Mouse (Mus musculus) adrenal gland, postnatal 4 days (tissue): Measurements from ENCODE around the gene Hoxa7. TPM values are rescaled to one million over a fixed set of nuclear protein-coding genes. Genes with fewer than 3 reads are reported as not detected.

ENCODE experiments used
- DNase-seq, 2 experiments: peaks; one replicate each; pipeline ENCODE4 v3.0.0; 2021 to 2022; ENCODE audit warnings: low spot score in 2 of 2, mixed read lengths in 2 of 2
- total RNA-seq, 2 experiments: library from RNA; stranded (reverse); gene quantifications; 2 replicates each; pipeline ENCODE4 v1.2.3; 2021

Hoxa7 gene
- total RNA-seq, 2 experiments from 2014 or later, result 25.1 to 28.1 TPM

DNA sequence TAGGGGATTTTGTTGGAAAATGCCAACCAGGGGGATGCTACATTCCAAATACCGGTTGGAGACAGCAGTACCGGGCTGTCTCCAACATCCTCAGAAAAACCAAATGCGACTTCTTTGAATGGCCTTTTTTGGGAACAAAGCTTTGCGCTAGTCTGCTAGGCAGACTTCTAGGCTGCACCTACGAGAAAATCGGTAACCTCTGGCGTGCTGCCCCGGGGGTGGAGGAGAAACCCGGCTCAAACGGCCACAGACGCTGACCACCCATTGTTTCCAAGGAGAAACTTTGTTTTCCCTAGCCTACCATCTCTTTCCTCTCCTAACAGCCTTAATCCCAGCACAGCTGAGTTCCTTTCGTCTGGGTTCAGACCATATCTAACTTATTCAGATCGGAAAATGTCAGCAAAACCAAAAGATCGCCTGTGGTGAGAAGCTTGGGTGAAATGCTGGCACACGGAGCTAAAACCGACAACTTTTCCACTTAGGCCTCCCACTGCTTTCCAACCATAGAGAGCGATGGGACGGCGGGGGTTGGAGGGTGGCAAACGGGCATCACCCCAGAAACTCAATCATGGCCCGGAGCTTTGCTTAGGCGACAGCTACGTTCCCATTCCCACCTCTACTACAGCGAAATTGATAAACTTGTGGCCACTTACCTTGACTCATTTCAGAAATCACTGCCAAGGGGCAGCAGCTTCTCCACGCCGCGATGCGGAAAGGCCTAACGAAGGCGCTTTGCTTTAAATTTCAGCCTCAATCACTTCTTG is 18.2 kb upstream of the Hoxa7 start:
- DNase-seq, result no peak

- no peak for DNase-seq
Observed at GRCm38 (mm10) chr6:52238976-52239375, 17.3 kb upstream of the Hoxa7 start.

DNA sequence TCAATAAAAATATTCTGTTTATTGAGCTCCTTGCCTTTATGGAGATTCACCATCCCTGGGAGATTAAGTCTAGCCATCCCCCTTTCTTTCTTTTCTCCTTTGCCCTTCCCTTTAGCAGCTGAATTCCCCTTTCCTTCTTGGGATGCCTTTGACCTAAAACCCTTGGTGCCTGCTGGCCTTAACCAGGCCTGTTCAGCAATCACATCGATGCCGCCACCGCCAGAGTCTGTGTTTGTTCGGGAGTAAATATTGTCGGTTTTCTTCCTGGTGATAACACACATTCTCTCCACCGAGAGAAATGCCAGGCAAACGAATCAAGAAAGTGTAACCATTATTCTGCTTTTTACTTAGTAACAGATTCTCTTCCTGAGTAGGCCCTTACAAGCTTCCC is 16.5 kb upstream of the Hoxa7 start:
- no peak for DNase-seq

- DNase-seq, result no peak
Observed at GRCm38 (mm10) chr6:52237346-52238154, 15.9 kb upstream of the Hoxa7 start.

- DNase-seq, result no peak
Observed at GRCm38 (mm10) chr6:52236806-52237205, 15.2 kb upstream of the Hoxa7 start.

DNA sequence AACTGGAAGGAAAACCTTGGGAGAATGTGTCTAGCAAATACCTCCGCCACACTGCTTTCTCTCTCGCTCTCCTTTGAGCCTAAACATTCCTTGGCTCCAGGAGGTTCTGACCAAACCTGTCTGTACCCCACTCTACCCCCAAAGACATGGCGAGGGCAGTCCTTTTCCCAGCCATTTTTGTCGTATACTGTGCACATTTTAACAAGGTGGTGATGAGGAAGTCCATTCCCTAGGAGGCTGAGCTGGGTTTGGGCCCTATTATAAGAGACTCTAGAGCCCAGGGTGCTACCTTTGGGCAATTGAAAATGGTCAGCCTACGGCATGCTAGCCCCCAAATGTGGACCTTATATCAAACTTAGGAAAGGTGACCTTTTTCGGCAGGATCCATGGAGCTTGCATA is 14.2 kb upstream of the Hoxa7 start:
- DNase-seq, result no peak

- no peak for DNase-seq
Observed at GRCm38 (mm10) chr6:52235267-52235666, 13.6 kb upstream of the Hoxa7 start.

DNA sequence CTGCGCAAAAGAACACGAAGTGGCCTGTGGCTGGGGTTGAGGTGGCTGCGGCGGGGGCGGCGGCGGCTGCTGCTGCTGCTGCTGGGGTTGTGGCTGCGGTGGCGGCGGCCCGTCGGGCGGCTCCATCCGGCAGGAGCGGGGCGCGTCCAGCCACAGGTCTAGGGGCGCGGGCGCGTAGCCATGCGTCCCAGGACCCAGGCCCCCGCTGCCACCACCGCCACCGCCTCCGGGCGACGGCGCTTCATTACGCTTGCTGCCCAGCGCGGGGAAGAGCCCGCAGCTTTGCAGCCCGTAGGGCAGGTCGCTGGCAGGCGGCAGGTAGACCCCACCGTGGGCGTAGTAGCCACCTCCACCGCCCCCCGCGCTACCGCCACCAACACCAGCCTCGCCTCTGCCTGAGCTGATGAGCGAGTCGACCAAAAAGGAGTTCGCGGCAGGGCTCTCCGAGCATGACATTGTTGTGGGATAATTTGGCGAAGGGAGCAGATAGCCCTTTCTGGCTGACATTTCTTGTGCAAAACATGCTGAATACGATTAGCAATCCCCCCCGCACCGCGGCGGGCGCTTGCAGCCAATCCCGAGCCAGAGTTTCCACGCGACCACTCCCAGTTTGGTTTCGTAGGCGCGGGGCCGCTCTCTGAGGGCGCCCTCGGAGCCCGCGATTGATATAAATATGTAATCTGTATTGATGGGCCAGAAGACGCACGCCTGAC is 12.9 kb upstream of the Hoxa7 start:
- no peak for DNase-seq

GRCm38 (mm10) chr6:52233546-52234427 is 12.1 kb upstream of the Hoxa7 start:
- DNase-seq, result no peak

DNA sequence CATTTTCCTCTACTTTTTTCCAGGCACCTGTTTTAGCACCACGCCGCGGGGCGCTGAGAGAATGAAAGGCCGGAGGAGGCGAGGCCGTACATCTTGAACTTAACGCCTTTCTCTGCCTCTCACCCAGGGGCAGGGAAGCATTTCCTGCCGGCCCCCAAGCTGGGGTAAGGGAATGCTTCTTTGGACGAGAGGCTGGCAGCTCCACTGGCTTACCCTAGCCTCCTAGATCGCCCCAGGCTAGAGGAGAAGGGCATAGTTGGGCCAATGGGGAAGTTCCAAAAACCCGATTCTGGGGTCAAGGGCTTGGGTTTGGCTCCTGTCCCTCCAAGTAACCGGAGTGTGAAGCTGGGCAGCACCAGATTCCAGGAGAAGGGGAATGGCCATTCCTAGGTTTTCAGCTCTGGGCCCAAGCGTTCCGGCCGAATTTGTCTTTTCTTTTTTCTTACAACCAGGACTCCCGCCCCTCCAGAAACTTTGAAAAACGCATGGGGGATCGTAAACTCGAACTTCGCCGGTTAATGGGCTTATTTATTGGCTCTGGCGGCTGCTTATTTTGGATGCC is 11.4 kb upstream of the Hoxa7 start:
- no peak for DNase-seq

DNA sequence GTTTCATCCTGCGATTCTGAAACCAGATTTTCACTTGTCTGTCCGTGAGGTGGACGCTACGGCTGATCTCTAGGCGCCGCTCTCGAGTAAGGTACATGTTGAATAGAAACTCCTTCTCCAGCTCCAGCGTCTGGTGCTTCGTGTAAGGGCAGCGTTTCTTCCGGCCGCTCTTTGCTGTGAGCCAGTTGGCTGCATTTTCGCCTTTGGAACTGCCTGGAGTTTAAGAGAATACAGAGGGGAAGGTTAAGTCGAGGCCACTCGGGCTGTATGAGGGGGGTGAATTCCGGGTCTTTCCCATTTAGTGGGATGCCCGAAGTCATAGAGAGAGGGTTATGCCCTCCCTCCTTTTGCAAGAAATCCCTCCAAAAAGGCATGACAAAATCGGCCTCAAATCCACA is 10.9 kb upstream of the Hoxa7 start:
- DNase-seq, result no peak

- DNase-seq, result no peak
Observed at GRCm38 (mm10) chr6:52231885-52232567, 10.4 kb upstream of the Hoxa7 start.

GRCm38 (mm10) chr6:52230516-52231165 is 9.0 kb upstream of the Hoxa7 start, which contains the start of gene Hoxa9:
Hoxa9 (minus strand) TSS chr6:52231089.
- no peak for DNase-seq

DNA sequence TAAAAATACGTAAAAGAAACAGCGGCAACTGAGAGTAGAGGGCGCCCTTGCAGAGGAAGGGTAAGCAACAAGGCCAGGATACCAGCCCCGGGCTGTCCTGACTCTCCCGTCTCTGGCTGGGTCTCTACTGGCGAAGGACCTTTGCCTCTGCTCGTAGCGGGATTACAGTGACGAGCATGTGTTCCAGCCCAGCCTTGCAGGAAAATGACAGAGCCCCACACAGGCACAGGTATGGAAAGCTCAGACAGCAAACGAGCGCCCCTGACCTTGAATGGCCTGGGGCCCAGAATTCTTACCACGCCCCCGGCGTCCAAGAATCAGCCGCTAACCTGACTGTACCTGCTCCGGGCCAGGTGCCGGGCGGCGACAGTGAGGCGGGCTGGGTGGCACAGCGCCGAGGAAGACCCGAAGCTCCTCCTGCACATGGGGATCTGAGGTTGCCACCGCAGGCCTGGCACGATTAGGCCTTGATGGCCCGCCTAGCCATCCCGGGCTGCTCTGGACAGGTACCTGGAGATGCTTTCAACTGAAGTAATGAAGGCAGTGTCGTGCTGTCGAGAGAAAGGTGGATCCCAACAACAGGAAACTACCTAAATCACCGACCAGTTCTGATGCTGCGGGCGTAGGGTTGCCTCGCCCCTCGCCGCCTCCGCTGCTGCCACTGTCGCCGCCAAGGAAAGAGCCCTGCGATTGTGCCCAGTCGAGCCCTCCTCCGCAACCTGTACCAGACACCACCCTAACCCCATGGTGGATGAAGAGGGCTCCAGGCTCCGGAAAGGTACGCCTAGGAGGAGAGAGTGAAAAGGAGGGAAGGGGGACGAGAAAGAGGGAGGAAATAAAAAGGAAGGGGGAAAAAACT is 8.1 kb upstream of the Hoxa7 start:
- DNase-seq, result no peak

DNA sequence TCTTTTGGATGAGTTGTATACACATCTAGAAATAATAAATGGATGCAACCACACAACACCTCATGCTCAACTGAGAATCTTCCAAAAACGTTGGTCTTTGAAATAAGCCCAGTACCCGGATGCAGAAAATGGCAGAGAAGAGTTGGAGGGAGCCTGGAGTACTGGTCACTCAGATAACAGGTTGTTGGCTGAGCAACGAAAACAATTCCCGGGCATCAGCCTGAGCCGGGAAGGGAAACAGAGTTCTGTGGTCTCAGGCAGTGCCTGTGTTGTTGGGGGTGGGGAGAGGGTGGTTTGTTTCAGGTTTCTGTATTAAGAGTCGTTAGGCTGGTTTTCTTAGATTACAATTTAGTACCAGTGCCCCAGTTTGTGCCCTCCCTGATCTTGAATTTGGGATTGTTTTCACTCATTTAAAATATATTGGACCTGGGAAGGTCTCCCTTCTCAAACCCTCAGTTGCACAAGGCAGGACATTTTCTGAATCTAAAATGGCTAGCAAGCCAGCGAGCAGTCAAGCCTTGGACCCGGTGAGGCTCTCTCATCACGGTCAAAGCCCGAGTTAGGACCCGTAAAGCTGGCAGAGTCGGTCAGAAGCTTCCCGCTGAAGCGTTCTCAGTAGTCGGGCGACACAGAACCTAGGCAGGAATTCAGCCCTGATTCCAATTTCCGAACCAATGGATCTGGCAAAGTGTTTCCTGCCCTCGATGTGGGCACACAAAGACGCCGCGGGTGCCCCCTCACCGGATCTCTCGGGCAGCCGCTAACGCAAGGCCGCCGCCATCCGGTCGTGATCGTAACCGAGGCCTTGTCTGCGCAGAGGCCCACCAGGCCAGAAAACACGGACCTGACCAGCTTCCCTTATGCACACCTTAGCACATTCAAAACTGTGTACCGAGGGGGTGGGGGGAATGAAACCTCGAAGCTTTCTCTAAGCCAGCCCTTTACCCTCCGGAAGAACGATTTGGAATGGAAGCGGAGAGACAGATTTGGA is 7.1 kb upstream of the Hoxa7 start:
- no peak for DNase-seq

DNA sequence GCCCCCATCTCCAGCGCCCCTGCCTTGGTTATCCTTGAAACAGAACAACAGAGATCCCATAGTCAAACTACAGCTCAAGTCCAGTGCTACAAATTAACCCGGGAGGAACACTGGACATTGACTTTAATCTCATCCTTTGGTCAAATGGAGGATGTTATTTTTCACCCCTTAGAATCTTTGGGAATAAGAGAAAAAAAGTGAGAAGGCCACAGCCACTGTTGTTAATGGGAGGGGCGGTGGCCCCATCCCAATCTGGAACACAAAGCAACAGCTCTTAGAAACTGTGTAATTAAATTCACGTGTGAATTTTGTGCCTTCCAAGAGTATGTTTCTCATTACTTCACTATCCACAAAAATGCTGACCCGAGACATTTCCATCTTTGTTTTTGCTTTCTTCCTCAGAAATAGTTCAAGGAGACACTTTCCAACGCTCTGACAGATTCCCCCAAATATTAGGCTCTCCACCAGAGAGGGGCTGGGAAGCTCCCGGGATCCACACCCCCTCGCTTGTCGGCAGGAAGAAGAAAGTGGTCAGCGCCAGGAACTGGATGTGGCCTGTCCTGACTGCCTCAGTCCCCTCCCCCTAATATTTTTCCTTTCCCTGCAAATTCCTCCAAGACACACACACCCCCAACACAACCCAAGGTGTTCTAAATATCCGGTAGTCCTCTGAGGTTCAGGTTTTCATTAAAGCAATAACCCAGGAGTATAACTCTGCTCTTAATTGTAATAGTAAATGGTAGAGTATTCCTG is 6.0 kb upstream of the Hoxa7 start:
- no peak for DNase-seq
